Mouse (Mus musculus) ovary, adult 2 months (tissue): ENCODE measurements around the gene Galk1. TPM values are rescaled to one million over a fixed set of nuclear protein-coding genes. Genes with fewer than 3 reads are reported as not detected.

Experiments
- polyA plus RNA-seq: library from polyadenylated mRNA; depleted of rRNA; stranded (reverse); fragments of >200 nt; gene quantifications from 2 replicates; pipeline ENCODE4 v1.2.3, GENCODE M21; 2012; rRNA removed

Gene Galk1
- 122 and 133 TPM in 2 replicates for polyA plus RNA-seq

DNA sequence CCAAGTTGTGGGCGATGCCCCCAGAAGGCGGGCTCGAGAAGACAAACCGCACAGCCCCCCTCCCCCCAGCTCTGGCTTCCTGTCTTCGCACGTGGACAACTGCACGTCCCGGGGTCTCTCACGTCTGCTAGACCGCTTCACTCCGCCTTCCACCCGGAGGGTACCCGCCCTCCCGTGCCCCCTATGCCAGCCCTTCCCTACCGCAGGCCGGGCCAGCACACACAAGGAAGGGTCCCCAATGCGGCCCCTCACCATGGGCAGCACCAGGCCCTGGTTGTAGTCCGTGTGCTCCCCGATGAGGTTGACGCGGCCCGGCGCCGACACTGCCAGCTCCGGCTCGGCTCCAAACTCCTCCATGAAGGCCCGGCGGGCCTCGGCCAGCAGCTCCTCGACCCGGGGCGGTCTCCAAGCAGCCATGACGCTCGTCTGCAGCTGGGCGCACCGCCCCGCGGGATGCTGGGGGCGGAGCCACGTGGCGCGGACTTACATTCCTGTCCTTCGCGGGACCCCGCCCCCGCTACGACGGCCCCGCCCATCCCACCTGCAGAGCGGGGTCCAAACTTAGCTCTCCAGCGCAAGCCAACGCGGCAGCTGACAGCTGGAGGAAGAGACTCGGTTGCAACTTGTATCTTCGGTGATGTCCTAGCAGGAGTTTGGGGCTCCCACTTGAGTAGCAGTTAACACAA is at the start of gene Galk1:
Gene Galk1, minus strand, starts transcription at position 458 of the 686 bp plus-strand sequence.

DNA sequence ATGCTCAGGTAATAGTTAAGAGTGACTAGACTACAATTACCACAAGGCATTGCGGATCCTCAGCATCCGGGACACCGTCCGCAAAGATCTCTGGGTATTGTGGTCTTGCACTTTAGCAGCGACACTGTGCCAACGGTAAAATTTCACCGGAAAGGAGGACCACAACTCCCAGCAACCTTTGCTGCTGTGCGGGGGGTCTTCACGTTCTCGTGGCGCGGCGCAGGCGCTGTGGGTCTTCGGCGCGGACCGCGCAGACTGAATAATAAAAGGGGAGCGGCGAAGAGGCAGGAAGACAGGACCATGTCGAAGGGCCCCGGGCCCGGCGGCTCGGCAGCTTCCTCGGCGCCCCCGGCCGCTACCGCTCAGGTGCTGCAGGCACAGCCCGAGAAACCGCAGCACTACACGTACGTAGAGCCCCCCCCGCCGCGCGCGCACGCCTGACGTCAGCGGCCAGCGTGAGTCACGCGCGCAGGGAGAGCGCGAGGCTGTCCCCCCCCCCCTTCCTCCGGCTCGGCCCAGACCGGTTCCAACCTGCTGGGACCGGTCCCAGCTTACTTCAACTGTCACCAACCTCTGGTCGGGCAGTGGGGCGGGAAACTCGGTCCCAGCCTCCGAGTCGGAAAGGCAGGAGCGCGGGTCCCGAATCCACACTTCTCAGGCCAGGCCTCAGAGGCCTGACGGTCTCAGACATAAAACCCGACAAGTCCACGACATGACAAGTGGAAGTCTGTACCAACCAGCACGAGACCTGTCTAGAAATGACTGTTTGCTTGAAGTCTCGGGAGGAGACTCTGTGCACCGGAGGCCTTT is 17.8 kb upstream of the Galk1 start, which contains the start of gene Unk:
Gene Unk, plus strand, starts transcription at position 235 of the 810 bp plus-strand sequence.

DNA sequence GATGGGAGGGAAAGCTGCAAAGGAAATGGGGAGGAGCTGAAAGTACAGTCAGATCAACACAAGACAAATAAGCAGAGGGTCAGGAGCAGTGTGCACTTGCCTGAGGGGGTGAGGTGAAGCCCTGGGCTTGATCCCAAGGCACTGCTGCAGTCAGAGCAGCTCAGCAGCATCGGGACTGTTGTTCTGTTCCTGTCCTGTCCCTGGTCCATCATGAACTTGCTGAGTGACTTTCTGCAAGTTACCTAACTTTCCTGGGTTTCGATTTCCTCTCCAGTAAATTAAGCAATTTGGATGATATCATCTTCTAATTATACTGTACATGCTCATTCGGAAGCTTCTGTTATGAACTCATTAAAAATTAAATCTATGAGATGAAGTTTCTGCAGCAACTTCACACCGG is 15.2 kb upstream of the Galk1 start, which contains the start of gene H3f3b:
Gene H3f3b, minus strand, starts transcription at position 207 of the 400 bp plus-strand sequence.

GRCm38 (mm10) chr11:115974309-115975082 is 38.0 kb downstream of the Galk1 start, which contains the start of gene Itgb4:
TSS of gene Itgb4 (plus strand) at chr11:115974709.

Other genes starting within 250 kb of the Galk1 start
- gene Tmem94, start 247.3 kb downstream of the Galk1 start, polyA plus RNA-seq = 119 and 128 TPM in 2 replicates
- gene Caskin2, start 199.1 kb downstream of the Galk1 start, polyA plus RNA-seq = 60.9 and 66.5 TPM in 2 replicates
- gene Tsen54, start 198.0 kb downstream of the Galk1 start, polyA plus RNA-seq = 57.5 and 75.8 TPM in 2 replicates
- 56.8 and 75.3 TPM in 2 replicates for gene Llgl2, start 188.7 kb downstream of the Galk1 start, polyA plus RNA-seq
- 7.9 TPM in 2 replicates for gene Myo15b, start 154.3 kb downstream of the Galk1 start, polyA plus RNA-seq
- 11.2 and 12.7 TPM in 2 replicates for gene Smim5, start 112.8 kb downstream of the Galk1 start, polyA plus RNA-seq
- gene Smim6, start 100.7 kb downstream of the Galk1 start, polyA plus RNA-seq = 0.61 and 0.83 TPM in 2 replicates
- 48.2 and 49.0 TPM in 2 replicates for gene Sap30bp, start 79.4 kb downstream of the Galk1 start, polyA plus RNA-seq
- 20.5 and 28.0 TPM in 2 replicates for gene Recql5, start 79.2 kb downstream of the Galk1 start, polyA plus RNA-seq
- 14.6 and 16.3 TPM in 2 replicates for gene Itgb4, start 38.0 kb downstream of the Galk1 start, polyA plus RNA-seq
- gene H3f3b, start 15.2 kb upstream of the Galk1 start, polyA plus RNA-seq = 164 and 167 TPM in 2 replicates
- 63.2 and 87.9 TPM in 2 replicates for gene Unk, start 17.6 kb upstream of the Galk1 start, polyA plus RNA-seq
- gene Unc13d, start 65.2 kb upstream of the Galk1 start, polyA plus RNA-seq = 17.8 and 23.6 TPM in 2 replicates
- 238 and 344 TPM in 2 replicates for gene Wbp2, start 74.3 kb upstream of the Galk1 start, polyA plus RNA-seq
- 72.1 and 83.3 TPM in 2 replicates for gene Trim47, start 114.5 kb upstream of the Galk1 start, polyA plus RNA-seq
- 16.1 and 17.8 TPM in 2 replicates for gene Trim65, start 118.4 kb upstream of the Galk1 start, polyA plus RNA-seq
- gene Mrpl38, start 126.1 kb upstream of the Galk1 start, polyA plus RNA-seq = 50.6 and 52.5 TPM in 2 replicates
- 40.9 and 43.2 TPM in 2 replicates for gene Fbf1, start 155.4 kb upstream of the Galk1 start, polyA plus RNA-seq
- gene Ten1, start 186.1 kb upstream of the Galk1 start, polyA plus RNA-seq = 27.9 and 37.2 TPM in 2 replicates
- 31.6 and 41.8 TPM in 2 replicates for gene Acox1, start 186.3 kb upstream of the Galk1 start, polyA plus RNA-seq
- gene Evpl, start 225.4 kb upstream of the Galk1 start, polyA plus RNA-seq = 2.8 and 3.7 TPM in 2 replicates